Mouse (Mus musculus): ENCODE results near the gene Gfer.

DNA sequence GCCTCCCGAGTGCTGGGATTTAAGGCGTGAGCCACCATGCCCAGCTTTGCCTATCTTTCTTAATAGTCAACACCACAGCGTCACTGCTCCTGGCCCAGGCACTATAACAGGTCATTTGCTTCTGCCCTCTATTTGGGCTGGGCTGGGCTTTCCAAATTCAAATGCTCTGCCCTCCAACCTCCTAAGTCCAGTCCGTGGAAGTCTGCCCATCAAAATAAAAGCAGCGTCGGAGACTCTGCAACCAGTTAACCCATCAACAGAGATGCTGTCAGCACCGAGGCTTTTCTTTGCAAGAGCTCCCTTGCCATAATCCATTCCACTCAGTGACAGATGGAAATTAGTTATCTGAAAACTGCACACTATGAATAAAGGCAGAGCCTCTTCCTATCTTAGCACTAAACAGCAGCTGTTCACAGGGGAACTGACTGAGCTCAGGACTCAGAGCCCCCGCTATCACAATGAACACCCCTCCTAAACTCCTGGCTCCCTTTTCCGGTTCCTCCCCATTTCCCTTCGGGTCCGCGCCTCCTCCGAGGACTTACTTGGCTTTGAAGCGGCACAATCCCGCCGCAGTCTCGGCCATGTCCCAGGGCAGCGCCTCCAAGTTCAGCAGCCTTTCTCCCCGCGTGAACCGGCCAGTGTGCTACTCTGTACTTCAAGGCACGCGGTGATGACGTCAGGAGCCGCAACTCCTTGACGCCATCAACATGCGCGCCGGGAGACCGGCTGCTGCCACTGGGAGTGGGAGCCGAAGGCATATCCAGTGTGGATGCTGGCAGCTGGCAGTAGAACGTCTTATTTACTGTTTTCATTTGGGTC lies 11.2 kb upstream of the Gfer start, which contains the start of gene Tbl3:
- TF ChIP-seq CTCF (IDR thresholded peaks at IDR 0.05; ENCODE audit: low read depth, low read length) (no peak), GATA1 (IDR thresholded peaks at IDR 0.05; ENCODE audit: borderline replicate concordance, low read length) (no peak), GATA2 (IDR thresholded peaks at IDR 0.05; ENCODE audit: borderline replicate concordance, low read depth, low read length) (no peak), TAL1 (conservative IDR thresholded peaks at IDR 0.05; ENCODE audit: low read depth, low read length) (no peak)
